ENCODE assay signal across 9 mouse cellular contexts in genomic region chr7:16845820-16846167, GRCm38 (mm10). TPM values are rescaled to one million over a fixed set of nuclear protein-coding genes. Genes with fewer than 3 reads are reported as not detected.
DNase-seq lines count a peak whose midpoint lies in the region; ATAC-seq and TF ChIP-seq lines count a peak whose summit lies in the region.
"Had no signal": no experiment of that assay in that cellular context is flagged by ENCODE, and none has a peak within 500 bp of the region (broad histone marks: within the 10 kb centered on the region; RNA-seq: fewer than 3 reads in every experiment).

No protein-coding gene starts in this region.

- peak overlapping the region; percentile 88 for H3K27ac ChIP-seq in heart, embryonic 13.5 days (replicated peaks)
- peak overlapping the region; percentile 97 for H3K27ac ChIP-seq in thymus, adult 2 months (ENCODE audit: control insufficient read depth, insufficient read depth, low read length)
- peak overlapping the region; percentile 63 for H3K27ac ChIP-seq in limb, embryonic 14.5 days (replicated peaks; ENCODE audit: low read depth, low read length)
- peak overlapping the region; percentile 85 for H3K27ac ChIP-seq in stomach, postnatal 0 days (replicated peaks)

- WGBS in heart, embryonic 13.5 days: 36% methylated on average over 10 of the region's 10 CpGs
- WGBS in thymus, adult 2 months: 22% methylated on average over 10 of the region's 10 CpGs
- 35% methylated on average over 10 of the region's 10 CpGs for WGBS in limb, embryonic 14.5 days
- 32% methylated on average over 10 of the region's 10 CpGs for WGBS in stomach, postnatal 0 days

- no peak for DNase-seq in heart, adult 18-20 months
- DNase-seq in thymus, adult 2 months: no peak
- no peak for DNase-seq in thymus, postnatal 14 days
- DNase-seq in limb, embryonic 14.5 days (ENCODE audit: low spot score): no peak
- peak; percentile 51 for DNase-seq in stomach, postnatal 0 days (ENCODE audit: low spot score)
- no peak for DNase-seq in MN1 (ENCODE audit: low spot score)
- no peak for DNase-seq in yolk sac, embryonic 10.5 days (ENCODE audit: low spot score)
- DNase-seq: cerebellum, adult 18-20 months had no signal

- TF ChIP-seq EP300 in stomach, postnatal 0 days (optimal IDR thresholded peaks at IDR 0.05): no peak

- no peaks in the 10 kb centered on the region for H3K27me3 ChIP-seq in heart, embryonic 13.5 days (replicated peaks)
- no peaks in the 10 kb centered on the region for H3K27me3 ChIP-seq in thymus, adult 2 months (ENCODE audit: control insufficient read depth, insufficient read depth, low read length)
- no peaks in the 10 kb centered on the region for H3K27me3 ChIP-seq in limb, embryonic 14.5 days (ENCODE audit: control insufficient read depth, insufficient read depth, low read length)
- no peaks in the 10 kb centered on the region for H3K27me3 ChIP-seq in stomach, postnatal 0 days (ENCODE audit: control insufficient read depth, insufficient read depth, low read length)

- ATAC-seq in heart, embryonic 13.5 days (ENCODE audit: extremely low read depth, insufficient number of reproducible peaks, low FRiP score, low TSS enrichment): no peak
- no peak for ATAC-seq in limb, embryonic 14.5 days (ENCODE audit: low FRiP score, low read depth)
- 0 out of 2 replicates have a peak, but pooled peaks have one; percentile 1 for ATAC-seq in stomach, postnatal 0 days (ENCODE audit: low FRiP score, low TSS enrichment)

- peak overlapping the region; percentile 76 for H3K4me3 ChIP-seq in heart, embryonic 13.5 days
- H3K4me3 ChIP-seq in thymus, adult 2 months (ENCODE audit: control insufficient read depth, insufficient read depth, low read length): peak overlapping the region; percentile 86
- peak overlapping the region; percentile 60 for H3K4me3 ChIP-seq in limb, embryonic 14.5 days (replicated peaks; ENCODE audit: low read length)
- H3K4me3 ChIP-seq in stomach, postnatal 0 days (ENCODE audit: low read depth, low read length): peak overlapping the region; percentile 67

- H3K4me2 ChIP-seq in heart, embryonic 13.5 days: peak overlapping the region; percentile 99
- H3K4me2 ChIP-seq in limb, embryonic 14.5 days (replicated peaks; ENCODE audit: low read depth, low read length, severe bottlenecking): peak overlapping the region; percentile 91
- peak overlapping the region; percentile 97 for H3K4me2 ChIP-seq in stomach, postnatal 0 days (replicated peaks; ENCODE audit: low read depth)

- H3K36me3 ChIP-seq in heart, embryonic 13.5 days: peaks cover 58% of the 10 kb centered on the region
- peaks cover 42% of the 10 kb centered on the region for H3K36me3 ChIP-seq in thymus, adult 2 months (ENCODE audit: control insufficient read depth, insufficient read depth, low read length)
- H3K36me3 ChIP-seq in limb, embryonic 14.5 days (ENCODE audit: control insufficient read depth, insufficient read depth, low read length): peaks cover 44% of the 10 kb centered on the region
- H3K36me3 ChIP-seq in stomach, postnatal 0 days (ENCODE audit: control insufficient read depth, insufficient read depth, low read length): 0 out of 2 replicates have a peak, but pooled peaks cover 7% of the 10 kb centered on the region

- peaks cover 43% of the 10 kb centered on the region for H3K4me1 ChIP-seq in heart, embryonic 13.5 days
- peaks cover 17% of the 10 kb centered on the region for H3K4me1 ChIP-seq in thymus, adult 2 months (replicated peaks; ENCODE audit: control insufficient read depth, insufficient read depth, low read length)
- H3K4me1 ChIP-seq in limb, embryonic 14.5 days (ENCODE audit: control insufficient read depth, insufficient read depth, low read length): peaks cover 19% of the 10 kb centered on the region
- peaks cover 5% of the 10 kb centered on the region; the same call in 1 of the 2 replicates for H3K4me1 ChIP-seq in stomach, postnatal 0 days (replicated peaks; ENCODE audit: control insufficient read depth, insufficient read depth)

- no peaks in the 10 kb centered on the region for H3K9me3 ChIP-seq in heart, embryonic 13.5 days
- H3K9me3 ChIP-seq in limb, embryonic 14.5 days (ENCODE audit: control insufficient read depth, low read length): no peaks in the 10 kb centered on the region
- H3K9me3 ChIP-seq in stomach, postnatal 0 days (ENCODE audit: control insufficient read depth, low read length): no peaks in the 10 kb centered on the region

- no peak for TF ChIP-seq CTCF in thymus, adult 2 months (IDR thresholded peaks at IDR 0.05; ENCODE audit: borderline replicate concordance, control insufficient read depth, extremely low read depth, insufficient read depth, low read length, poor library complexity)
- TF ChIP-seq CTCF in stomach, postnatal 0 days (IDR thresholded peaks at IDR 0.05; ENCODE audit: low read depth): no peak

- TF ChIP-seq POLR2A in thymus, adult 2 months (IDR thresholded peaks at IDR 0.05; ENCODE audit: control insufficient read depth, extremely low read depth, insufficient read depth, low read length, poor library complexity): no peak
- TF ChIP-seq POLR2A in limb, embryonic 14.5 days (IDR thresholded peaks at IDR 0.05; ENCODE audit: borderline replicate concordance, extremely low read depth, insufficient read depth, insufficient read length): no peak

- H3K9ac ChIP-seq in heart, embryonic 13.5 days: peak overlapping the region; percentile 94
- peak overlapping the region; percentile 52 for H3K9ac ChIP-seq in limb, embryonic 14.5 days (ENCODE audit: low read depth, low read length, severe bottlenecking)
- peak overlapping the region; percentile 84 for H3K9ac ChIP-seq in stomach, postnatal 0 days (ENCODE audit: low read length)

RNA-seq across cellular contexts. Expression of gene Prkd2, which starts 3.1 kb away (rescaled TPM):
- polyA plus RNA-seq in heart, embryonic 13.5 days (2015; fragmentation: Nextera tagmentation; extraction: Ambion mirVana): 9.6 and 11.1 TPM in 2 replicates
- total RNA-seq in heart, adult 18-20 months (2021): 10 to 100 TPM; 19.7 to 22.2 TPM
- polyA plus RNA-seq in thymus, adult 2 months (2012; rRNA removed): 363 and 406 TPM in 2 replicates
- polyA plus RNA-seq in limb, embryonic 14.5 days (2012; rRNA removed): 35.9 and 48.9 TPM in 2 replicates
- 19.2 and 22.1 TPM in 2 replicates for polyA plus RNA-seq in limb, embryonic 14.5 days (2014; fragmentation: Nextera tagmentation; extraction: Ambion mirVana)
- polyA plus RNA-seq in stomach, postnatal 0 days (2015; fragmentation: Nextera tagmentation; extraction: Ambion mirVana): 7.5 and 8.8 TPM in 2 replicates

RNA-seq across cellular contexts. Expression of gene Fkrp, which starts 29.3 kb away (rescaled TPM):
- 31.9 and 33.3 TPM in 2 replicates for polyA plus RNA-seq in heart, embryonic 13.5 days (2015; fragmentation: Nextera tagmentation; extraction: Ambion mirVana)
- 10 to 100 TPM; 49.1 to 53.1 TPM for total RNA-seq in heart, adult 18-20 months (2021)
- polyA plus RNA-seq in thymus, adult 2 months (2012; rRNA removed): 48.7 and 51.5 TPM in 2 replicates
- 29.9 and 37.6 TPM in 2 replicates for polyA plus RNA-seq in limb, embryonic 14.5 days (2012; rRNA removed)
- 26.9 and 32.6 TPM in 2 replicates for polyA plus RNA-seq in limb, embryonic 14.5 days (2014; fragmentation: Nextera tagmentation; extraction: Ambion mirVana)
- polyA plus RNA-seq in stomach, postnatal 0 days (2015; fragmentation: Nextera tagmentation; extraction: Ambion mirVana): 14.2 and 14.5 TPM in 2 replicates

RNA-seq across cellular contexts. Expression of gene Dact3, which starts 29.3 kb away (rescaled TPM):
- polyA plus RNA-seq in heart, embryonic 13.5 days (2015; fragmentation: Nextera tagmentation; extraction: Ambion mirVana): 4.6 and 4.7 TPM in 2 replicates
- total RNA-seq in heart, adult 18-20 months (2021): 1 to 10 TPM; 8.7 to 9.4 TPM
- polyA plus RNA-seq in thymus, adult 2 months (2012; rRNA removed): 3.8 and 4.4 TPM in 2 replicates
- 64.3 and 89.3 TPM in 2 replicates for polyA plus RNA-seq in limb, embryonic 14.5 days (2012; rRNA removed)
- 11.5 and 13.7 TPM in 2 replicates for polyA plus RNA-seq in limb, embryonic 14.5 days (2014; fragmentation: Nextera tagmentation; extraction: Ambion mirVana)
- 3.5 and 5.1 TPM in 2 replicates for polyA plus RNA-seq in stomach, postnatal 0 days (2015; fragmentation: Nextera tagmentation; extraction: Ambion mirVana)

RNA-seq across cellular contexts. Expression of gene Strn4, which starts 30.1 kb away (rescaled TPM):
- 81.1 and 82.5 TPM in 2 replicates for polyA plus RNA-seq in heart, embryonic 13.5 days (2015; fragmentation: Nextera tagmentation; extraction: Ambion mirVana)
- total RNA-seq in heart, adult 18-20 months (2021): 10 to 100 TPM; 50.3 to 60.0 TPM
- polyA plus RNA-seq in thymus, adult 2 months (2012; rRNA removed): 307 and 318 TPM in 2 replicates
- polyA plus RNA-seq in limb, embryonic 14.5 days (2012; rRNA removed): 197 and 280 TPM in 2 replicates
- 109 and 137 TPM in 2 replicates for polyA plus RNA-seq in limb, embryonic 14.5 days (2014; fragmentation: Nextera tagmentation; extraction: Ambion mirVana)
- 45.1 and 45.2 TPM in 2 replicates for polyA plus RNA-seq in stomach, postnatal 0 days (2015; fragmentation: Nextera tagmentation; extraction: Ambion mirVana)

RNA-seq across cellular contexts. Expression of gene Gng8, which starts 45.8 kb away (rescaled TPM):
- 4.5 and 4.9 TPM in 2 replicates for polyA plus RNA-seq in heart, embryonic 13.5 days (2015; fragmentation: Nextera tagmentation; extraction: Ambion mirVana)
- under 1 TPM in 1 of 2 experiments, not detected in 1; 0.47 TPM for total RNA-seq in heart, adult 18-20 months (2021)
- 0.62 and 1.7 TPM in 2 replicates for polyA plus RNA-seq in thymus, adult 2 months (2012; rRNA removed)
- 63.3 and 92.7 TPM in 2 replicates for polyA plus RNA-seq in limb, embryonic 14.5 days (2012; rRNA removed)
- polyA plus RNA-seq in limb, embryonic 14.5 days (2014; fragmentation: Nextera tagmentation; extraction: Ambion mirVana): 17.8 and 21.1 TPM in 2 replicates
- 7.3 and 7.4 TPM in 2 replicates for polyA plus RNA-seq in stomach, postnatal 0 days (2015; fragmentation: Nextera tagmentation; extraction: Ambion mirVana)
